Mouse (Mus musculus): ENCODE data around the gene Ino80b. TPM values are rescaled to one million over a fixed set of nuclear protein-coding genes. Genes with fewer than 3 reads are reported as not detected.
A peak's percentile ranks its signal among the peaks of the same experiment; 100 is the strongest.

The Ino80b gene
- total and polyA plus RNA-seq, 2 experiments from 2014 or later, result 15.3 to 40.1 TPM

- WGBS, result 50% methylated on average over 11 of the region's 11 CpGs
- peak overlapping the region; percentile 35; the same call in 1 of the 2 replicates for H3K27ac ChIP-seq (ENCODE audit: low read depth, low read length)
- H3K27me3 ChIP-seq (ENCODE audit: insufficient read depth, low read length), result no peaks in the 10 kb centered on the region
- ATAC-seq, result no peak
- H3K9ac ChIP-seq, result peak overlapping the region; percentile 76
- no peak for TF ChIP-seq CTCF (IDR thresholded peaks at IDR 0.05; ENCODE audit: low read depth)
- no peak for DNase-seq
- peak overlapping the region; percentile 66 for H3K4me3 ChIP-seq (ENCODE audit: low read depth, low read length)
- H3K4me1 ChIP-seq (ENCODE audit: insufficient read depth), result peaks cover 12% of the 10 kb centered on the region; the same call in 1 of the 2 replicates
- H3K4me2 ChIP-seq (ENCODE audit: low read depth), result peak overlapping the region; percentile 99
- no peaks in the 10 kb centered on the region; the same call in 1 of the 2 replicates for H3K36me3 ChIP-seq (ENCODE audit: insufficient read depth)
- no peaks in the 10 kb centered on the region for H3K9me3 ChIP-seq (ENCODE audit: low read length)
Observed at GRCm38 (mm10) chr6:83103130-83103650, 22.0 kb downstream of the Ino80b start.

GRCm38 (mm10) chr6:83101688-83102556 lies 23.3 kb downstream of the Ino80b start:
- DNase-seq, result peak; percentile 74
- Histone ChIP-seq H3K4me3 (ENCODE audit: low read depth, low read length) (peak overlapping the region; percentile 66), H3K27ac (ENCODE audit: low read depth, low read length) (peak overlapping the region; percentile 82), H3K36me3 (ENCODE audit: insufficient read depth) (no peaks in the 10 kb centered on the region; the same call in 1 of the 2 replicates), H3K4me2 (ENCODE audit: low read depth) (peak overlapping the region; percentile 99), H3K4me1 (ENCODE audit: insufficient read depth) (peaks cover 8% of the 10 kb centered on the region; the same call in 1 of the 2 replicates), H3K27me3 (ENCODE audit: insufficient read depth, low read length) (no peaks in the 10 kb centered on the region), H3K9me3 (ENCODE audit: low read length) (no peaks in the 10 kb centered on the region), H3K9ac (peak overlapping the region; percentile 76)
- peak; percentile 70 for TF ChIP-seq CTCF (IDR thresholded peaks at IDR 0.05; ENCODE audit: low read depth)
- 7% methylated on average over 74 of the region's 74 CpGs for WGBS
- ATAC-seq, result peak; percentile 70

GRCm38 (mm10) chr6:83101316-83101687 lies 23.9 kb downstream of the Ino80b start, which contains the start of the genes Ccdc142 and Gm42688:
TSS of gene Ccdc142 (plus strand) at chr6:83101601.
TSS of gene Gm42688 (plus strand) at chr6:83101617.
- peak; percentile 90 for DNase-seq
- ATAC-seq, result peak; percentile 85
- H3K36me3 ChIP-seq (ENCODE audit: insufficient read depth), result no peaks in the 10 kb centered on the region; the same call in 1 of the 2 replicates
- no peaks in the 10 kb centered on the region for H3K9me3 ChIP-seq (ENCODE audit: low read length)
- no peaks in the 10 kb centered on the region for H3K27me3 ChIP-seq (ENCODE audit: insufficient read depth, low read length)
- H3K9ac ChIP-seq, result peak within 1 kb of the TSS; percentile 76
- peak; percentile 81 for TF ChIP-seq CTCF (IDR thresholded peaks at IDR 0.05; ENCODE audit: low read depth)
- peak within 1 kb of the TSS; percentile 66 for H3K4me3 ChIP-seq (ENCODE audit: low read depth, low read length)
- H3K4me1 ChIP-seq (ENCODE audit: insufficient read depth), result peaks cover 8% of the 10 kb centered on the region; the same call in 1 of the 2 replicates
- peak within 1 kb of the TSS; percentile 99 for H3K4me2 ChIP-seq (ENCODE audit: low read depth)
- H3K27ac ChIP-seq (ENCODE audit: low read depth, low read length), result peak within 1 kb of the TSS; percentile 82
- under 1% methylated on average over 25 of the region's 25 CpGs for WGBS

- WGBS, result 78% methylated on average over 2 of the region's 2 CpGs
- peaks cover 8% of the 10 kb centered on the region; the same call in 1 of the 2 replicates for H3K4me1 ChIP-seq (ENCODE audit: insufficient read depth)
- H3K27me3 ChIP-seq (ENCODE audit: insufficient read depth, low read length), result no peaks in the 10 kb centered on the region
- DNase-seq (no peak), ATAC-seq (no peak)
- H3K9me3 ChIP-seq (ENCODE audit: low read length), result no peaks in the 10 kb centered on the region
- no peak for TF ChIP-seq CTCF (IDR thresholded peaks at IDR 0.05; ENCODE audit: low read depth)
- H3K36me3 ChIP-seq (ENCODE audit: insufficient read depth), result no peaks in the 10 kb centered on the region
- H3K4me2 ChIP-seq (ENCODE audit: low read depth), result no peak overlapping the region
- H3K27ac ChIP-seq (ENCODE audit: low read depth, low read length), result no peak overlapping the region
- no peak overlapping the region for H3K4me3 ChIP-seq (ENCODE audit: low read depth, low read length)
- H3K9ac ChIP-seq, result no peak overlapping the region
Observed at GRCm38 (mm10) chr6:83098411-83098810, 26.8 kb downstream of the Ino80b start.

DNA sequence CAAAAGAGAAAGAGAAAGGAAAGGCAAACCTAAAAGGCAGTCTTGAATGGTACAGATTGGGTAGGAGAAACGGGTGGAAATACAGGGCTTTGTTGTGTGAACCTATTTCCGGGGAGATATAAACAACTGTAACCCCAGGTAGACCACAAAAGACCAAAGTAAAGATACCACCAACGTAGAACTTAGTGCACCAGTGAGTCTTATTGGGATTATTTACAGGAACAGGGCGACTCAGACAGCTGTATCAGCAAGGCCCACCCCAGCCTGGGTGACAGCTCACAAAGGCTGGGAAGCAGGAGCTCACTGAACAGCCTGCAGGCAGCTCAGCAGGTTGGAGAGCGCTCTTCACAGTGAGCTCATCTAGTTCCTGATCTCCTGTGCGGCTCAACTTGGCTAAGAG lies 29.3 kb downstream of the Ino80b start:
- Histone ChIP-seq H3K27ac (ENCODE audit: low read depth, low read length) (no peak overlapping the region), H3K4me3 (ENCODE audit: low read depth, low read length) (no peak overlapping the region), H3K4me1 (ENCODE audit: insufficient read depth) (no peaks in the 10 kb centered on the region), H3K4me2 (ENCODE audit: low read depth) (no peak overlapping the region), H3K9ac (no peak overlapping the region), H3K9me3 (ENCODE audit: low read length) (no peaks in the 10 kb centered on the region), H3K36me3 (ENCODE audit: insufficient read depth) (no peaks in the 10 kb centered on the region), H3K27me3 (ENCODE audit: insufficient read depth, low read length) (no peaks in the 10 kb centered on the region; the same call in 1 of the 2 replicates)
- TF ChIP-seq CTCF (IDR thresholded peaks at IDR 0.05; ENCODE audit: low read depth), result no peak
- WGBS, result 37% methylated on average over 6 of the region's 6 CpGs
- ATAC-seq (no peak), DNase-seq (no peak)

DNA sequence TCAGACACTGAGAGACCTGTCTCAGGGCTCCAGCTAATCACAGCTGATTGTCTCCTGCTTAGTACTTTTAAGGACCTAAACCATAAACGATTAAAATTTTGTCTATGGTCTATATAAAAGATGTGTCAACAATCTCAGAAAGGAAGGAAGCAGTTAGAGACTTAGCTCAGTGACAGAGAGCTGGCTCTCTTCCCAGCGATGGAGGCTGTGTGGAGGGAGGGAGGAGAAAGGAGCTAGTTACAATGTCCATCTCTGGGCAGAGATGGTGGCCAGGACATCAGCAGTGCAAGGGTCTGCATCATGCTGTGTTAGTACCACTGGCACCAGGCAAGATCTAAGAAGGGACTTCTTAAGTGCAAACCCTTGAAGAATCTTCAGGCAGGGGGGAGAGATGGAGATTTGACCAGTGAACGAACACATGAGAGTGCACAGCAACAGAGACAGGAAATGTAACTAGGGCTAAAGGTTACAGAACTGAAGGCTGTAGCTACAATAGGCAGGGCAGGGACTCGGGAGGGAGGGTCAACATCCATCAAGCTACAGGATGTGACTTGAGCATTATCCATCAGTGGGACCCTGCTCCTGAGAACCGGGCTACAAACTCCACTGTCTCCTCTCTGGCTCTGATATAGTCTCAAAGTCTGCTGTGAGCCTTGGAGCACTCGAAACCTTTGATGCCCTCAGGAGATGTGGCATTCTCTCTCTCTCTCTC lies 32.7 kb downstream of the Ino80b start:
- H3K4me2 ChIP-seq (ENCODE audit: low read depth), result no peak overlapping the region
- no peak overlapping the region for H3K9ac ChIP-seq
- peaks cover 26% of the 10 kb centered on the region for H3K27me3 ChIP-seq (ENCODE audit: insufficient read depth, low read length)
- no peak overlapping the region for H3K27ac ChIP-seq (ENCODE audit: low read depth, low read length)
- no peaks in the 10 kb centered on the region for H3K36me3 ChIP-seq (ENCODE audit: insufficient read depth)
- H3K4me1 ChIP-seq (ENCODE audit: insufficient read depth), result no peaks in the 10 kb centered on the region
- no peaks in the 10 kb centered on the region for H3K9me3 ChIP-seq (ENCODE audit: low read length)
- DNase-seq (no peak), ATAC-seq (no peak)
- TF ChIP-seq CTCF (IDR thresholded peaks at IDR 0.05; ENCODE audit: low read depth), result no peak
- no peak overlapping the region for H3K4me3 ChIP-seq (ENCODE audit: low read depth, low read length)
- WGBS, result 48% methylated on average over 6 of the region's 6 CpGs

Data from forebrain, postnatal 0 days (tissue).